26 mouse cellular contexts compared by ENCODE assay signal in the genomic region with DNA sequence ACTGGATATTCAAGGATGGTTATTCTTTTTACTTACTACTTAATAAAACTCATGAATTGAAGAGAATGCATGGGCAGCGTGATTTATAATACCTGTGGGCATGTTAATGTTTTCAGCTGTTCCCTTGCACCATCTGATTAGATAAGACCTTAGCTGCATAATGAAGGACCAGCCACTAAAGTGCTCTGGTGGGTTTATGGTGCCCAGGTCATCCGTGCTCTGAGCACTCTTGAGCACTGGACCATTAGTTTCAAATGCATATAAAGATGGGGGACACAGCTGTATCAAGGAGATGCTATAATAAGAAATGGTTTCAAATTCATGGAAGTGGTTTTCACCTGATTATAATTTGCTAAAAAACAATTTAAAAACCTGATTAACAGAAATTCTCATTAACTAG. TPM values are rescaled to one million over a fixed set of nuclear protein-coding genes. Genes with fewer than 3 reads are reported as not detected.
DNase-seq lines count a peak whose midpoint lies in the region; ATAC-seq and TF ChIP-seq lines count a peak whose summit lies in the region.
"Had no signal": no experiment of that assay in that cellular context is flagged by ENCODE, and none has a peak within 500 bp of the region (broad histone marks: within the 10 kb centered on the region; RNA-seq: fewer than 3 reads in every experiment).

No protein-coding gene starts in this region.

- no peak overlapping the region for H3K4me3 ChIP-seq in hindbrain, embryonic 14.5 days (replicated peaks; ENCODE audit: low read length)
- no peak overlapping the region for H3K4me3 ChIP-seq in hindbrain, embryonic 16.5 days (ENCODE audit: low read length)
- no peak overlapping the region for H3K4me3 ChIP-seq in C2C12 (ENCODE audit: insufficient read depth, poor library complexity, severe bottlenecking)
- H3K4me3 ChIP-seq: forebrain, embryonic 10.5 days; forebrain, embryonic 13.5 days; heart, embryonic 12.5 days; heart, embryonic 15.5 days; hindbrain, embryonic 13.5 days; intestine, embryonic 15.5 days had no signal

- H3K27me3 ChIP-seq in hindbrain, embryonic 14.5 days (ENCODE audit: control insufficient read depth, insufficient read depth, low read length), result no peaks in the 10 kb centered on the region
- H3K27me3 ChIP-seq in hindbrain, embryonic 16.5 days (replicated peaks; ENCODE audit: control insufficient read depth, insufficient read depth, low read length), result no peaks in the 10 kb centered on the region
- H3K27me3 ChIP-seq in C2C12 (ENCODE audit: control insufficient read depth, insufficient read depth, insufficient read length), result no peaks in the 10 kb centered on the region
- H3K27me3 ChIP-seq: forebrain, embryonic 13.5 days; heart, embryonic 12.5 days; heart, embryonic 15.5 days; hindbrain, embryonic 13.5 days; intestine, embryonic 15.5 days had no signal

- H3ac ChIP-seq in C2C12 (ENCODE audit: control insufficient read depth, insufficient read length, low read depth), result no peak overlapping the region

- H3K27ac ChIP-seq in hindbrain, embryonic 14.5 days, result no peak overlapping the region
- no peak overlapping the region for H3K27ac ChIP-seq in hindbrain, embryonic 16.5 days (ENCODE audit: low read depth, low read length)
- H3K27ac ChIP-seq: forebrain, embryonic 10.5 days; forebrain, embryonic 13.5 days; heart, embryonic 15.5 days; hindbrain, embryonic 13.5 days; intestine, embryonic 15.5 days had no signal

- 46% methylated on average over 2 of the region's 2 CpGs for WGBS in hindbrain, embryonic 14.5 days
- WGBS in hindbrain, embryonic 16.5 days, result 61% methylated on average over 2 of the region's 2 CpGs

- H3K36me3 ChIP-seq in hindbrain, embryonic 14.5 days (replicated peaks; ENCODE audit: control insufficient read depth, insufficient read depth), result no peaks in the 10 kb centered on the region; the same call in 1 of the 2 replicates
- no peaks in the 10 kb centered on the region for H3K36me3 ChIP-seq in hindbrain, embryonic 16.5 days (ENCODE audit: control insufficient read depth, insufficient read depth, low read length)
- no peaks in the 10 kb centered on the region for H3K36me3 ChIP-seq in C2C12 (ENCODE audit: control insufficient read depth, insufficient read depth)
- H3K36me3 ChIP-seq: G1E; heart, embryonic 12.5 days; heart, embryonic 15.5 days; intestine, embryonic 15.5 days had no signal

- peaks cover 3% of the 10 kb centered on the region; the same call in 1 of the 2 replicates for H3K4me1 ChIP-seq in hindbrain, embryonic 14.5 days (replicated peaks; ENCODE audit: control insufficient read depth, insufficient read depth, low read length)
- H3K4me1 ChIP-seq in hindbrain, embryonic 16.5 days (ENCODE audit: control insufficient read depth, insufficient read depth, low read depth, low read length), result peaks cover 1% of the 10 kb centered on the region
- H3K4me1 ChIP-seq: forebrain, embryonic 10.5 days; forebrain, embryonic 13.5 days; heart, embryonic 12.5 days; heart, embryonic 15.5 days; intestine, embryonic 15.5 days had no signal

- no peak overlapping the region for H3K9ac ChIP-seq in hindbrain, embryonic 14.5 days
- H3K9ac ChIP-seq in hindbrain, embryonic 16.5 days (ENCODE audit: low read depth, low read length), result no peak overlapping the region
- H3K9ac ChIP-seq: forebrain, embryonic 13.5 days; heart, embryonic 12.5 days; heart, embryonic 15.5 days; hindbrain, embryonic 13.5 days; intestine, embryonic 15.5 days had no signal

- H3K4me2 ChIP-seq in hindbrain, embryonic 14.5 days (replicated peaks), result no peak overlapping the region
- no peak overlapping the region for H3K4me2 ChIP-seq in hindbrain, embryonic 16.5 days (ENCODE audit: low read length)
- H3K4me2 ChIP-seq: forebrain, embryonic 13.5 days; heart, embryonic 12.5 days; heart, embryonic 15.5 days; hindbrain, embryonic 13.5 days; intestine, embryonic 15.5 days had no signal

- ATAC-seq in hindbrain, embryonic 14.5 days (ENCODE audit: low FRiP score), result 0 out of 2 replicates have a peak, but pooled peaks have one; percentile 34
- ATAC-seq in hindbrain, embryonic 16.5 days, result no peak
- ATAC-seq: forebrain, embryonic 13.5 days; forebrain, embryonic 16.5 days; intestine, embryonic 15.5 days; Patski had no signal

- no peak for TF ChIP-seq CTCF in C2C12 (IDR thresholded peaks at IDR 0.05; ENCODE audit: control insufficient read depth, insufficient read depth, insufficient read length)

- no peaks in the 10 kb centered on the region for H3K9me3 ChIP-seq in hindbrain, embryonic 14.5 days (ENCODE audit: control insufficient read depth, low read length)
- H3K9me3 ChIP-seq in hindbrain, embryonic 16.5 days (ENCODE audit: control insufficient read depth, low read length), result no peaks in the 10 kb centered on the region
- H3K9me3 ChIP-seq: forebrain, embryonic 10.5 days; forebrain, embryonic 13.5 days; heart, embryonic 15.5 days; hindbrain, embryonic 13.5 days; intestine, embryonic 15.5 days had no signal

- no peaks in the 10 kb centered on the region for H3K79me3 ChIP-seq in C2C12 (ENCODE audit: low read depth)

- peak; percentile 1 for DNase-seq in heart, adult 11 months
- DNase-seq in heart, adult 18-20 months, result no peak
- DNase-seq in hindbrain, embryonic 14.5 days (ENCODE audit: low spot score), result no peak
- no peak for DNase-seq in left cerebral cortex, adult 11 months (ENCODE audit: low spot score)
- DNase-seq: adrenal gland, postnatal 10 days; adrenal gland, postnatal 36 days; cerebellum, adult 18-20 months; cerebellum, adult 9-10 months; cerebellum, postnatal 14 days; gastrocnemius, postnatal 10 days; gastrocnemius, postnatal 36 days; heart, postnatal 10 days; heart, postnatal 36 days had no signal

- H3K79me2 ChIP-seq in C2C12 (ENCODE audit: control insufficient read depth, insufficient read depth), result no peaks in the 10 kb centered on the region

TF ChIP-seq in C2C12, 6 proteins besides CTCF, POLR2A, EP300 and RAD21:
- TF ChIP-seq USF1 (IDR thresholded peaks at IDR 0.05; ENCODE audit: low read depth) (no peak), MYOD1 (IDR thresholded peaks at IDR 0.05; ENCODE audit: control insufficient read depth, insufficient read length, low read depth) (peak; percentile 7)

RNA-seq across cellular contexts. Expression of a gene that starts 16.7 kb away (rescaled TPM):
- total RNA-seq in heart, adult 18-20 months (2021), result under 1 TPM; 0.08 to 0.22 TPM
- 101 and 118 TPM in 2 replicates for polyA plus RNA-seq in hindbrain, embryonic 14.5 days (2014; fragmentation: Nextera tagmentation; extraction: Ambion mirVana)
- 72.7 and 84.0 TPM in 2 replicates for polyA plus RNA-seq in hindbrain, embryonic 16.5 days (2015; fragmentation: Nextera tagmentation; extraction: Ambion mirVana)
- 6.1 TPM for polyA plus RNA-seq in C2C12 (2012; fragmentation: generic; extraction: Trizol)
- total RNA-seq: CH12.LX; G1E; granulocyte monocyte progenitor cell, adult 5-6 weeks had no signal
- polyA plus RNA-seq: G1E had no signal

Comparison
In these comparisons a context has a peak if more than half of its experiments do, and no peak if none do; other contexts are left out.
1. RNA of a gene that starts 16.7 kb away (polyA plus RNA-seq): 101 to 118 TPM in hindbrain, embryonic 14.5 days and 72.7 to 84.0 TPM in hindbrain, embryonic 16.5 days; 6.1 TPM in C2C12 (single experiment); every median in the first group is over 10 times any median in the second.